Mouse (Mus musculus) liver, postnatal 0 days (tissue): ENCODE measurements around the gene Fam20b. TPM values are rescaled to one million over a fixed set of nuclear protein-coding genes. Genes with fewer than 3 reads are reported as not detected.

Experiments
- ATAC-seq: fragments of 200-750 bp; cut with Nextera tagmentation; 2 replicates; pipeline ENCODE4 v1.8.0; 2017; ENCODE audit warnings: mild to moderate bottlenecking, moderate library complexity
- DNase-seq: peaks from one replicate; pipeline ENCODE4 v3.0.0-alpha.2; 2016
- H3K27ac ChIP-seq: fragments of 300-500 bp; sonication (generic); 2 replicates; pipeline ENCODE4 v1.5.1; 2014; ENCODE audit warnings: antibody characterized with exemption, moderate library complexity, mild to moderate bottlenecking, low read depth
- H3K27me3 ChIP-seq: fragments of 300-500 bp; sonication (generic); 2 replicates; pipeline ENCODE4 v1.6.1; 2014; ENCODE audit warnings: low read length, control low read depth, mixed read lengths; ENCODE audit not compliant: insufficient read depth
- H3K36me3 ChIP-seq: fragments of 300-500 bp; sonication (generic); replicated peaks from 2 replicates; pipeline ENCODE4 v1.6.1; 2014; ENCODE audit warnings: mild to moderate bottlenecking, control low read depth, low read length, moderate library complexity, mixed read lengths; ENCODE audit not compliant: insufficient read depth
- H3K4me1 ChIP-seq: fragments of 300-500 bp; sonication (generic); 2 replicates; pipeline ENCODE4 v1.6.1; 2014; ENCODE audit warnings: antibody characterized with exemption, mild to moderate bottlenecking, control low read depth; ENCODE audit not compliant: insufficient read depth
- H3K4me2 ChIP-seq: fragments of 300-500 bp; sonication (generic); 2 replicates; pipeline ENCODE4 v1.6.1; 2014; ENCODE audit warnings: low read depth, mild to moderate bottlenecking, low read length, moderate library complexity, mixed read lengths
- H3K4me3 ChIP-seq: fragments of 300-500 bp; sonication (generic); 2 replicates; pipeline ENCODE4 v1.5.1; 2014; ENCODE audit warnings: low read depth, low read length
- H3K9ac ChIP-seq: fragments of 300-500 bp; sonication (generic); replicated peaks from 2 replicates; pipeline ENCODE4 v1.6.1; 2014; ENCODE audit warnings: mild to moderate bottlenecking, moderate library complexity
- H3K9me3 ChIP-seq: fragments of 300-500 bp; sonication (generic); 2 replicates; pipeline ENCODE4 v1.6.1; 2016; ENCODE audit warnings: mild to moderate bottlenecking, control low read depth, low read length, mixed read lengths
- CTCF ChIP-seq: sonication (generic); IDR thresholded peaks from 2 replicates; pipeline ENCODE4 v1.5.1; 2016; ENCODE audit warnings: antibody characterized with exemption, low read depth
- EP300 ChIP-seq: IDR thresholded peaks from 2 replicates; pipeline ENCODE4 v1.6.1; 2016; ENCODE audit warnings: antibody characterized with exemption, low read depth, mild to moderate bottlenecking
- WGBS: fragments of 180-500 bp; shearing (Covaris S2); extraction: QIAGEN DNeasy Blood & Tissue Kit; methylation state at CpG from one replicate; pipeline ENCODE4 v1.1.7; 2014; ENCODE audit not compliant: insufficient replicate concordance; 5-methylcytosine and 5-hydroxymethylcytosine counted together
- polyA plus RNA-seq: library from polyadenylated mRNA; unstranded; fragments of >200 nt; fragmentation: Nextera tagmentation; extraction: Ambion mirVana; gene quantifications from 2 replicates; pipeline ENCODE4 v1.2.1, GENCODE M21; 2015

Fam20b gene
- polyA plus RNA-seq, 1 experiment from 2014 or later = 6.0 TPM

DNA sequence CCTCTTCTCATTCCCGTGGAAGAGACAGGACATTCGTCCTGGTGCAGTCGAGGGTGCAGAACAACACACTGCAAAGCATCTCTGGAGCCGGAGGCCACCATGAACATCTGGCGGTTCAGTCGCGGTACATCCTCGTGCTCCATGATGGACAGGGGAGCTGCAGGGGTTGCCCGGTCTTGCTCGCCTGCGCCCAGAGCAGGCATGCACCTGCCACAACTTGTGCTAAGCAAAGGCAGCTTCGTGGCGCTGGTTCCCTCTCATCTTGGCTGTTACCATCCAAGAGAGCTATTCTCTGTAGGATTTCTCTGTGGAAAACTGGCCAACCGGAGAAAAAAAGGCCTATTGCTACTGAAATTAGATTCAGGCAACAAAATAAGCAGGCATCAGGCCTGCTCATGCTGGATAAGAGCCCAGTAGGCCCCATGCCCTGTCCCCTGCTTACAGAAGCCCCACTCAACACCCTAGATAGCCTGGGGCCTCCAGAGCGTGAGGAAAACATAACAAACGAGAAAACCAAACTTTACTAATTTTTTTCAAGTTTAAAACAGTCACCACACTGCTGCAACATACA is 29.6 kb upstream of the Fam20b start:
- H3K27me3 ChIP-seq = no peaks in the 10 kb centered on the region
- no peaks in the 10 kb centered on the region for H3K36me3 ChIP-seq
- no peak overlapping the region for H3K4me3 ChIP-seq
- ATAC-seq (no peak), DNase-seq (no peak)
- no peak overlapping the region for H3K27ac ChIP-seq
- H3K4me2 ChIP-seq = no peak overlapping the region
- TF ChIP-seq CTCF (no peak), EP300 (no peak)
- no peaks in the 10 kb centered on the region for H3K9me3 ChIP-seq
- WGBS = 83% methylated on average over 16 of the region's 16 CpGs
- H3K9ac ChIP-seq = no peak overlapping the region
- peaks cover 22% of the 10 kb centered on the region for H3K4me1 ChIP-seq

DNA sequence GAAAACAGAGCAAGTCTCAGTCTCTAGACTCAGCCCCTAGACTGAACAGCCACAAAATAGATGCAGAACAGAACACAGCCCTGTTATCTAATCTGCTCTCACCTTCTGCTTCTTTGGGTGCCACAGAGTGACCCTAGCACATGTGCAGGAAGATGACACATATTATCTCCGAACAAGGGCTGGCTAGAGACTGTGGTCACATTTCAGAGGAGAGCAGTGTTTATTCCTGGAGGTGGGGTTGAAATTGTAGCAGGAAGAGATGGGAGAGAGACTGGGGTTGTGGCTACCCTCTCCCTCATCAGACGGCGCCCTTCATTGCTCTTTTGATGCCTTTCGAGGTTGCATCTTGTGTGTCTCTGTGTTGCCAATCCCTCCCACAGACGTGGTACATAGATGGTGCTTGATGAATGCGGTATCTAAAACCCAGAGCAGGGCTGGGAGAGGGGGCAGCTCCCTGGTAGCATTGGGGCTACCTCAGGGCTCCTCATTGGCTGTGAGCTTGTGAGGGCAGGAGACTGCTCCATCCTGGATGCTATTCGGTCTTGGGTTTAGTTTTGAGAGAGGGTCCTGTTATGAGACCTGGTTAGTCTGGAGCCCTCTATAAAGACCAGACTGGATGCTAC is 26.4 kb upstream of the Fam20b start:
- H3K4me3 ChIP-seq = peak overlapping the region; percentile 3; the same call in 1 of the 2 replicates
- H3K9ac ChIP-seq = peak overlapping the region; percentile 18; the same call in 1 of the 2 replicates
- H3K36me3 ChIP-seq = no peaks in the 10 kb centered on the region
- H3K27me3 ChIP-seq = no peaks in the 10 kb centered on the region
- ATAC-seq (peak; percentile 96), DNase-seq (peak; percentile 30)
- peak overlapping the region; percentile 77 for H3K27ac ChIP-seq
- H3K9me3 ChIP-seq = no peaks in the 10 kb centered on the region
- 63% methylated on average over 7 of the region's 7 CpGs for WGBS
- H3K4me2 ChIP-seq = peak overlapping the region; percentile 53
- peak; percentile 99 for TF ChIP-seq EP300
- no peak for TF ChIP-seq CTCF
- H3K4me1 ChIP-seq = peaks cover 12% of the 10 kb centered on the region

DNA sequence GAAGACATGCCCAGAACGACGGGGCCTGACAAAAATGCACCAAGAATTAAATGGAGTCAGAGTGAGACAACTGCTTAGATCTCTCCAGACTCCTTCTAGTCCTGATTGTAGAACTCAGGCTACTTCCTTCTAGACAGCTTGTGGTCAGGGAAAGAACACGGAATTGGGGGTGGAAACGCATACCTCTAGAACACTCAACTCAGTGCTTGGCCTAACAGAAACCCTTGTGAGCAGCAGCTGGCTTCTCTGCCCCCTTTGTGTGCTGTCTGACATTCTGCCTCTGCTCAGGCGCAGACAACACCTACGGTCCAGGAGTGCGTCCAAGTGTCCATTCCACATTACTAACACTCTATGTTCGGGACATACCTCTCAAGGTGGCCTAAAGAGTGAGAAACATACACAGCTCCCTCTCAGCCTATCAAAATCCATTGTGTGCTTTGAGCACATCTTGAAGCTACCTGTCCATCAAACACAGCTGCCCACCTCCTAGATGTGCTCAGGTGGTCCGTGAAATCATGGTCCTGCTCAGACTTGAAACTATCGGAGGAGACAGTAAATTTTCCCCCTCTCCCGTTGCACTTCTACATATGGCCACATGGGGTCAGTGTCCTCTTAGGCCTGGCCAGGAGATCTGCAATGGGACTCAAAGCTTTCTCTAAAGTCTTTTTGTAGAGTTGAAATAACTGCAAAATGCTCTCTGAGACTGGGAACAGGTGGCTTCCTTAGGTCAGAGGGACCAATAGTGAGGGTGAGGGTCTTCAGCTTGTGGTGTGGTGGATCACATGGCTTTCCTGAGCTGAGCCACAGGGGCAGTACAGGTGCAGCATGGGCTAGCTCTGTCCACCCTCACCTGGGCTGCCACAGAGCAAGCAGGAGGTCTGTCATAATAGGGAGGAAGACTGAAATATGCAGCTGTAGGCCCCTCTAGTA is 22.9 kb upstream of the Fam20b start:
- Histone ChIP-seq H3K4me3 (no peak overlapping the region), H3K4me1 (peaks cover 9% of the 10 kb centered on the region), H3K9ac (no peak overlapping the region), H3K9me3 (no peaks in the 10 kb centered on the region), H3K4me2 (no peak overlapping the region), H3K27me3 (no peaks in the 10 kb centered on the region), H3K27ac (no peak overlapping the region), H3K36me3 (no peaks in the 10 kb centered on the region)
- ATAC-seq = no peak
- WGBS = 52% methylated on average over 11 of the region's 11 CpGs
- peak; percentile 70 for DNase-seq
- peak; percentile 100 for TF ChIP-seq CTCF
- no peak for TF ChIP-seq EP300

DNA sequence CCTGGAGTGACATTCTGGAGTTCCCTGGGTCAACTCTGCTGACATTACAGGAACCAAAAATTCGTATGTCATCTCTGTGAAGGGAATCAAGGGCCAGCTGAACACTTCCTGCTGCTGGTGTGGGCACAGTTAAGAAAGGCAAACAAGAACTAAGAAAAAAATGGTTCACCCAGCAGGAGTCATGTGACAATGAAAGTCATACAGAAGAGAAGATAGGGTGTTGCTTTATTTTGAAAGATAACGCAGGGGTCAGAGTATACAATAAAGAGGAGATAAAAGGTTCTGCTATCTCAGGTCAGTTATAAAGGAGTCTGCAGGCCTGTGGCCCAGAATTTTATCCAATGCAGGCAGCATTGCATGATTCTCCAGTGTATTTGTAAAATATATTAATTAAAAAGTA is 16.9 kb upstream of the Fam20b start:
- no peak overlapping the region for H3K9ac ChIP-seq
- H3K36me3 ChIP-seq = no peaks in the 10 kb centered on the region
- H3K4me3 ChIP-seq = no peak overlapping the region
- DNase-seq = no peak
- no peaks in the 10 kb centered on the region for H3K9me3 ChIP-seq
- no peaks in the 10 kb centered on the region for H3K27me3 ChIP-seq
- WGBS = 22% methylated on average over 2 of the region's 2 CpGs
- H3K4me1 ChIP-seq = peaks cover 8% of the 10 kb centered on the region
- no peak; the same call in 1 of the 2 replicates for ATAC-seq
- no peak overlapping the region for H3K27ac ChIP-seq
- no peak overlapping the region for H3K4me2 ChIP-seq
- no peak for TF ChIP-seq EP300
- TF ChIP-seq CTCF = no peak

DNA sequence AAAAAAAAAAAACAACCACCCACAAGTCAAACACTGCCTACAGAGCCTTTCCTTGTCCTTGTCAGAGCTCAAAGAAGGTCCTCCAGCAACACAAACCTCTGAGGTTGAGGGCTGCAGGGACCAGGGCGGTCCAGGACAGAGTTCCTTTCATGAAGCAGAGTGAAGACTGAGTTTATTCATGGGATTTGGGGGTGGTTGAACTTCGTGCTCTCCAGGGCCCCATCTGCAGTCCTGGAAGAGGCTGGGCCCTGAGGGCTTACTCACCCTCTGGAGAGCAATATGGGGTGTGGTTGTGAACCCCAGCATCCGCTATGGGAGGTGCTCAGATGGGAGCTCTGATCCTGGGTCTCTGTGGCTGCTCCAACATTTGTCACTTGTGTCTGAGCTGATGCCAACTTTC is 15.1 kb upstream of the Fam20b start:
- DNase-seq (no peak), ATAC-seq (no peak)
- H3K27ac ChIP-seq = no peak overlapping the region
- no peaks in the 10 kb centered on the region for H3K27me3 ChIP-seq
- H3K4me2 ChIP-seq = no peak overlapping the region
- TF ChIP-seq CTCF (no peak), EP300 (no peak)
- peaks cover 8% of the 10 kb centered on the region for H3K4me1 ChIP-seq
- no peak overlapping the region for H3K4me3 ChIP-seq
- no peaks in the 10 kb centered on the region for H3K36me3 ChIP-seq
- H3K9ac ChIP-seq = no peak overlapping the region
- 77% methylated on average over 3 of the region's 3 CpGs for WGBS
- H3K9me3 ChIP-seq = no peaks in the 10 kb centered on the region

DNA sequence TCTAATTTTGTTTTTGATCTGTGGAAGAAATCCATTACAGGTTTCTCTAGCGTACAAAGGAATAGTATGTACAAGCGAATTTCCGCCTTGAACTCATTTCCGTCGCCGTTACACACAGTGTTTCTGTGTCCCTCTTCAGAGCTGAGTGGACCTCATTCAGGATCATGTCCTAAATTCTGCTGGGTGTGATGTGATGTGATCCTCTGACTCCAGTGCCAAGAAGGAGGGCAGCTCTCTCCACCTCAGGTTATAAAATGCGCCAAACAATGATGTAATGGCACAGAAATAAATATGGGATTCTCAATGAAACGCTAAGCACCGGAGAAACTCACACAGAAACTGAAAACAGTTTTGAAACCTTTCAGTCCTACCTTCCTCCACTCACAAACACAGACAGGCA is 14.7 kb upstream of the Fam20b start:
- WGBS = 92% methylated on average over 9 of the region's 9 CpGs
- no peaks in the 10 kb centered on the region for H3K36me3 ChIP-seq
- no peak overlapping the region for H3K4me2 ChIP-seq
- peaks cover 8% of the 10 kb centered on the region for H3K4me1 ChIP-seq
- DNase-seq (no peak), ATAC-seq (no peak)
- no peaks in the 10 kb centered on the region for H3K9me3 ChIP-seq
- H3K27ac ChIP-seq = no peak overlapping the region
- H3K9ac ChIP-seq = no peak overlapping the region
- H3K27me3 ChIP-seq = no peaks in the 10 kb centered on the region
- no peak for TF ChIP-seq EP300
- TF ChIP-seq CTCF = no peak
- H3K4me3 ChIP-seq = no peak overlapping the region
